25 mouse cellular contexts compared by ENCODE assay signal in genomic region chr19:14319677-14320191, GRCm38 (mm10).
DNase-seq lines count a peak whose midpoint lies in the region; ATAC-seq and TF ChIP-seq lines count a peak whose summit lies in the region.
"Had no signal": no experiment of that assay in that cellular context is flagged by ENCODE, and none has a peak within 500 bp of the region (broad histone marks: within the 10 kb centered on the region; RNA-seq: fewer than 3 reads in every experiment).

No protein-coding gene starts in this region.

- H3K4me3 ChIP-seq in forebrain, embryonic 15.5 days, result no peak overlapping the region
- no peak overlapping the region for H3K4me3 ChIP-seq in forebrain, embryonic 11.5 days (ENCODE audit: low read depth, low read length)
- no peak overlapping the region for H3K4me3 ChIP-seq in midbrain, embryonic 14.5 days (replicated peaks; ENCODE audit: low read depth, low read length)
- no peak overlapping the region for H3K4me3 ChIP-seq in midbrain, embryonic 13.5 days (replicated peaks)
- H3K4me3 ChIP-seq in limb, embryonic 14.5 days (replicated peaks; ENCODE audit: low read length), result no peak overlapping the region
- H3K4me3 ChIP-seq: embryonic facial prominence, embryonic 12.5 days; erythroblast, embryonic 14.5 days; heart, embryonic 12.5 days; heart, embryonic 15.5 days; hindbrain, embryonic 10.5 days; hindbrain, embryonic 13.5 days; intestine, embryonic 15.5 days had no signal

- H3K27ac ChIP-seq in forebrain, embryonic 15.5 days (replicated peaks), result no peak overlapping the region
- H3K27ac ChIP-seq in forebrain, embryonic 11.5 days (ENCODE audit: low read depth, low read length), result no peak overlapping the region
- H3K27ac ChIP-seq in midbrain, embryonic 14.5 days (replicated peaks; ENCODE audit: low read depth, low read length), result no peak overlapping the region
- no peak overlapping the region for H3K27ac ChIP-seq in midbrain, embryonic 13.5 days
- H3K27ac ChIP-seq in limb, embryonic 14.5 days (replicated peaks; ENCODE audit: low read depth, low read length), result no peak overlapping the region
- H3K27ac ChIP-seq: embryonic facial prominence, embryonic 12.5 days; heart, embryonic 15.5 days; hindbrain, embryonic 10.5 days; hindbrain, embryonic 13.5 days; intestine, embryonic 15.5 days had no signal

- 34% methylated on average over 3 of the region's 3 CpGs for WGBS in forebrain, embryonic 15.5 days
- 60% methylated on average over 3 of the region's 3 CpGs for WGBS in forebrain, embryonic 11.5 days
- 29% methylated on average over 3 of the region's 3 CpGs for WGBS in midbrain, embryonic 14.5 days
- WGBS in midbrain, embryonic 13.5 days, result 37% methylated on average over 3 of the region's 3 CpGs
- WGBS in limb, embryonic 14.5 days, result 39% methylated on average over 3 of the region's 3 CpGs

- no peaks in the 10 kb centered on the region for H3K27me3 ChIP-seq in forebrain, embryonic 15.5 days
- H3K27me3 ChIP-seq in forebrain, embryonic 11.5 days (ENCODE audit: control insufficient read depth, insufficient read depth, low read length), result no peaks in the 10 kb centered on the region
- H3K27me3 ChIP-seq in midbrain, embryonic 14.5 days (ENCODE audit: control insufficient read depth, insufficient read depth, low read length), result no peaks in the 10 kb centered on the region; the same call in 1 of the 2 replicates
- H3K27me3 ChIP-seq in midbrain, embryonic 13.5 days, result peaks cover 34% of the 10 kb centered on the region
- H3K27me3 ChIP-seq in limb, embryonic 14.5 days (ENCODE audit: control insufficient read depth, insufficient read depth, low read length), result no peaks in the 10 kb centered on the region
- H3K27me3 ChIP-seq: intestine, embryonic 15.5 days had no signal

- ATAC-seq in forebrain, embryonic 15.5 days (replicated peaks), result peak; percentile 57; the same call in 1 of the 2 replicates
- ATAC-seq in forebrain, embryonic 11.5 days (replicated peaks; ENCODE audit: low FRiP score), result no peak
- no peak for ATAC-seq in midbrain, embryonic 14.5 days (ENCODE audit: low FRiP score, low TSS enrichment)
- no peak for ATAC-seq in midbrain, embryonic 13.5 days
- peak; percentile 53; the same call in 1 of the 2 replicates for ATAC-seq in limb, embryonic 14.5 days (ENCODE audit: low FRiP score, low read depth)
- ATAC-seq: activated CD4-positive, CD25-positive, alpha-beta regulatory T cell, adult 4 months; CD4-positive, CD25-positive, alpha-beta regulatory T cell, adult 4 months; hindbrain, embryonic 16.5 days; intestine, embryonic 15.5 days had no signal

- TF ChIP-seq POLR2A in limb, embryonic 14.5 days (IDR thresholded peaks at IDR 0.05; ENCODE audit: borderline replicate concordance, extremely low read depth, insufficient read depth, insufficient read length), result no peak

- H3K9ac ChIP-seq in forebrain, embryonic 15.5 days (replicated peaks), result no peak overlapping the region
- H3K9ac ChIP-seq in forebrain, embryonic 11.5 days (ENCODE audit: low read length), result no peak overlapping the region
- no peak overlapping the region for H3K9ac ChIP-seq in midbrain, embryonic 14.5 days (replicated peaks; ENCODE audit: low read length)
- no peak overlapping the region for H3K9ac ChIP-seq in midbrain, embryonic 13.5 days (replicated peaks)
- H3K9ac ChIP-seq in limb, embryonic 14.5 days (ENCODE audit: low read depth, low read length, severe bottlenecking), result no peak overlapping the region
- H3K9ac ChIP-seq: embryonic facial prominence, embryonic 12.5 days; heart, embryonic 12.5 days; heart, embryonic 15.5 days; hindbrain, embryonic 13.5 days; intestine, embryonic 15.5 days had no signal

- no peaks in the 10 kb centered on the region for H3K36me3 ChIP-seq in forebrain, embryonic 15.5 days
- H3K36me3 ChIP-seq in forebrain, embryonic 11.5 days (ENCODE audit: control insufficient read depth, insufficient read depth, low read length), result no peaks in the 10 kb centered on the region
- H3K36me3 ChIP-seq in midbrain, embryonic 14.5 days (ENCODE audit: control insufficient read depth, insufficient read depth, low read length), result no peaks in the 10 kb centered on the region
- no peaks in the 10 kb centered on the region for H3K36me3 ChIP-seq in midbrain, embryonic 13.5 days
- no peaks in the 10 kb centered on the region for H3K36me3 ChIP-seq in limb, embryonic 14.5 days (ENCODE audit: control insufficient read depth, insufficient read depth, low read length)
- H3K36me3 ChIP-seq: embryonic facial prominence, embryonic 12.5 days; heart, embryonic 12.5 days; heart, embryonic 15.5 days; hindbrain, embryonic 10.5 days; hindbrain, embryonic 13.5 days; intestine, embryonic 15.5 days had no signal

- no peak for DNase-seq in forebrain, embryonic 11.5 days (ENCODE audit: low spot score)
- peak; percentile 44 for DNase-seq in midbrain, embryonic 14.5 days
- peak; percentile 26 for DNase-seq in limb, embryonic 14.5 days (ENCODE audit: low spot score)
- DNase-seq in left cerebral cortex, adult 9 months (ENCODE audit: low spot score in 2 of 2), result no peak
- DNase-seq: adrenal gland, adult 8-10 months; adrenal gland, postnatal 25 days; cerebellum, adult 18-20 months; cerebellum, adult 9-10 months; cerebellum, postnatal 14 days; gastrocnemius, postnatal 25 days; heart, adult 18-20 months; heart, postnatal 10 days; heart, postnatal 36 days had no signal

- no peaks in the 10 kb centered on the region for H3K9me3 ChIP-seq in forebrain, embryonic 15.5 days
- H3K9me3 ChIP-seq in forebrain, embryonic 11.5 days (ENCODE audit: control insufficient read depth, low read length), result no peaks in the 10 kb centered on the region
- H3K9me3 ChIP-seq in midbrain, embryonic 14.5 days (ENCODE audit: control insufficient read depth, low read length), result no peaks in the 10 kb centered on the region
- H3K9me3 ChIP-seq in midbrain, embryonic 13.5 days, result no peaks in the 10 kb centered on the region
- no peaks in the 10 kb centered on the region for H3K9me3 ChIP-seq in limb, embryonic 14.5 days (ENCODE audit: control insufficient read depth, low read length)
- H3K9me3 ChIP-seq: embryonic facial prominence, embryonic 12.5 days; heart, embryonic 12.5 days; heart, embryonic 15.5 days; hindbrain, embryonic 10.5 days; hindbrain, embryonic 13.5 days; intestine, embryonic 15.5 days had no signal

- no peaks in the 10 kb centered on the region for H3K4me1 ChIP-seq in forebrain, embryonic 15.5 days
- no peaks in the 10 kb centered on the region for H3K4me1 ChIP-seq in forebrain, embryonic 11.5 days (replicated peaks; ENCODE audit: control insufficient read depth, insufficient read depth, low read length)
- H3K4me1 ChIP-seq in midbrain, embryonic 14.5 days (ENCODE audit: control insufficient read depth, insufficient read depth, low read length), result peaks cover 3% of the 10 kb centered on the region
- H3K4me1 ChIP-seq in midbrain, embryonic 13.5 days (replicated peaks), result peaks cover 17% of the 10 kb centered on the region
- H3K4me1 ChIP-seq in limb, embryonic 14.5 days (ENCODE audit: control insufficient read depth, insufficient read depth, low read length), result peaks cover 2% of the 10 kb centered on the region
- H3K4me1 ChIP-seq: embryonic facial prominence, embryonic 12.5 days; heart, embryonic 12.5 days; heart, embryonic 15.5 days; intestine, embryonic 15.5 days had no signal

- H3K4me2 ChIP-seq in forebrain, embryonic 15.5 days (replicated peaks), result no peak overlapping the region
- no peak overlapping the region for H3K4me2 ChIP-seq in forebrain, embryonic 11.5 days (ENCODE audit: low read depth, low read length, severe bottlenecking)
- no peak overlapping the region for H3K4me2 ChIP-seq in midbrain, embryonic 14.5 days (ENCODE audit: low read length)
- no peak overlapping the region for H3K4me2 ChIP-seq in midbrain, embryonic 13.5 days (replicated peaks)
- H3K4me2 ChIP-seq in limb, embryonic 14.5 days (replicated peaks; ENCODE audit: low read depth, low read length, severe bottlenecking), result no peak overlapping the region
- H3K4me2 ChIP-seq: embryonic facial prominence, embryonic 12.5 days; heart, embryonic 12.5 days; heart, embryonic 15.5 days; hindbrain, embryonic 13.5 days; intestine, embryonic 15.5 days had no signal

Comparison
In these comparisons a context has a peak if more than half of its experiments do, and no peak if none do; other contexts are left out.
1. ATAC-seq: peak in forebrain, embryonic 15.5 days (single experiment) and limb, embryonic 14.5 days (single experiment); none in forebrain, embryonic 11.5 days (single experiment), midbrain, embryonic 14.5 days (single experiment) and midbrain, embryonic 13.5 days (single experiment).
2. DNase-seq: peak in midbrain, embryonic 14.5 days (single experiment) and limb, embryonic 14.5 days (single experiment); none in forebrain, embryonic 11.5 days (single experiment) and left cerebral cortex, adult 9 months (0 of 2).